Mouse (Mus musculus) CH12.LX (cell line): ENCODE results near the gene Tnnc2.

Experiments
- CTCF ChIP-seq, 2 experiments: IDR thresholded peaks in 1 of 2; conservative IDR thresholded peaks in 1 of 2; 2 replicates each; pipeline ENCODE4 v1.5.1; 2011 to 2012; ENCODE audit warnings: low read depth in 2 of 2, low read length in 2 of 2, improper control_type of control experiment in 1 of 2, inconsistent platforms in 1 of 2, mild to moderate bottlenecking in 1 of 2, moderate library complexity in 1 of 2
- USF1 ChIP-seq: IDR thresholded peaks from 2 replicates; pipeline ENCODE4 v1.6.1; 2014; ENCODE audit warnings: low read depth, mild to moderate bottlenecking, inconsistent platforms, low read length, improper control_type of control experiment

GRCm38 (mm10) chr2:164776130-164776529, 3.6 kb downstream of the Tnnc2 start:
- TF ChIP-seq CTCF (conservative IDR thresholded peaks at IDR 0.05 in 1 of 2, IDR thresholded peaks at IDR 0.05 in 1 of 2; ENCODE audit: low read depth in 2 of 2, low read length in 2 of 2), result no peak
- TF ChIP-seq USF1, result no peak
